Mouse (Mus musculus): ENCODE results near the gene Bcat1. TPM values are rescaled to one million over a fixed set of nuclear protein-coding genes. Genes with fewer than 3 reads are reported as not detected.

The Bcat1 gene
- 0.52 and 1.2 TPM in 2 replicates for polyA plus RNA-seq (2015; fragmentation: Nextera tagmentation; extraction: Ambion mirVana)

DNA sequence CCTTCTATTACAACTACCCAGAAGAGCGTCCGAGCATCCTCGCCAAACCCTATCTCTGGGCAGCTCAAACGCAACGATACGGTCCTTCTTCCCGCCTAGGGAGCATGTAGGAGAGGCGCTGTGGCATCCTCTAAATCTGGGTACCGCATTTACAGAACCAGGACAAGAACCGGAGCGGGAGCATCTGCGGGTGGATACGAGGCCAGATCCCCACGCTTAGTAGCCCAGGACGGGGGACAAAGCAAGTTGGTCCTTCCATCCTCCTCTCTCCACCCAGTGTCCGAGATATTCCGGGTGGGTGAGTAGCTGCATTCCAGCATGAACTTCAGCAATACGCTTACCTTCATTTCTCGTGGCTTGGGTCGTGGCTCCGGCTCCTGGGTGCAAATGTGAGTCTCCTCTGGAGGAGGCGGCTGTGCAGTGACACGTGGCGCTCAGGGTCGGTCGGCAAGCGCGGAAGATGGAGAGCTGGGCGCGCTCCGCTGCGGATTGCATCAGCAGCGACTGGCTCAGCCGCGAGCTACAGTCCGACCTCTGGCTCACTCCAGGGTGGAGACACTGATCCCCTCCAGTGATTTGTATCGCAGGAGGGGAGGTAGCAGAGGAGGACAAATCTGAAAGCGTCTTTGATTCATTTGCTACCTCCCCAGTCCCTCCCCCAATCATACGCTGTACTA is at the start of gene Bcat1:
Bcat1 (minus strand) TSS at position 637 of the 677 bp plus-strand sequence.

DNA sequence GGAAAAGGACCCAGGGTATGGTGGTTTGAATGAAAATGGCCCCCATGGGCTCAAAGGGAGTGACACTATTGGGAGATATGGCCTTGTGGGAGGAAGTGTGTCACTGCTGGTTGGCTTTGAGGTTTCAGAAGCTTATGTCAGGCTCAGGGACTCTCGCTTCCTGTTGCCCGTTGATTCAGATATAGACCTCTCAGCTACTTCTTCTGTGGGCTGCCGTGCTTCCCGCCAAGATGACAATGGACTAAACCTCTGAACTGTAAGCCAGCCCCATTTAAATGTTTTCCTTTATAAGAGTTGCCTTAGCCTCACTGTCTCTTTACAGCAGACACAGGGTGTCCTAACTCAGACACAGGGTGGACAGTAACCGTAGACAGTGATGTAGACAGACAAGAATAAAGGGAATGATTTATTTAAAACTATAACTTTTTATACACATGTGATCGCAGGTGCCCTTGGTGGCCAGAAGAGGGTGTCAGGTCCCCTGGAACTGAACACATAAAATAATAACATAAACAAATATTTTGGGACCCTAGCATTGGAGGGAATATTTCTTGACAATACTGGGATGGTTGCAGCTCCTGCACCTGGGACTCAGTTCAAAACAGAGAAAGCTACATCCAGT is 39.6 kb upstream of the Bcat1 start, which contains the start of gene Lrmp:
Lrmp (plus strand) TSS at position 178 of the 622 bp plus-strand sequence.

Other genes starting within 250 kb of the Bcat1 start
- 32.2 and 45.6 TPM in 2 replicates for gene Lrmp, start 39.5 kb upstream of the Bcat1 start, polyA plus RNA-seq (2015; fragmentation: Nextera tagmentation; extraction: Ambion mirVana)
- gene Casc1, start 134.8 kb upstream of the Bcat1 start, polyA plus RNA-seq (2015; fragmentation: Nextera tagmentation; extraction: Ambion mirVana), result 0.13 and 0.34 TPM in 2 replicates
- gene Etfrf1, start 134.9 kb upstream of the Bcat1 start, polyA plus RNA-seq (2015; fragmentation: Nextera tagmentation; extraction: Ambion mirVana), result 18.3 and 21.9 TPM in 2 replicates
- 55.9 and 56.0 TPM in 2 replicates for gene Kras, start 174.1 kb upstream of the Bcat1 start, polyA plus RNA-seq (2015; fragmentation: Nextera tagmentation; extraction: Ambion mirVana)

Data from spleen, postnatal 0 days (tissue).